Mouse (Mus musculus): ENCODE measurements around the gene C330007P06Rik. TPM values are rescaled to one million over a fixed set of nuclear protein-coding genes. Genes with fewer than 3 reads are reported as not detected.

C330007P06Rik gene
- polyA plus RNA-seq, 1 experiment from 2014 or later = 26.5 TPM

Other genes with a start within 250 kb of the C330007P06Rik start
- 0.94 and 2.0 TPM in 2 replicates for gene Akap17b, start 228.7 kb downstream of the C330007P06Rik start, polyA plus RNA-seq (2016; fragmentation: Nextera tagmentation; extraction: Ambion mirVana)
- gene Slc25a43, start 130.5 kb downstream of the C330007P06Rik start, polyA plus RNA-seq (2016; fragmentation: Nextera tagmentation; extraction: Ambion mirVana) = 2.2 and 3.1 TPM in 2 replicates
- 1,068 and 1,241 TPM in 2 replicates for gene Slc25a5, start 78.5 kb downstream of the C330007P06Rik start, polyA plus RNA-seq (2016; fragmentation: Nextera tagmentation; extraction: Ambion mirVana)
- gene Ube2a, start 211 bp downstream of the C330007P06Rik start, polyA plus RNA-seq (2016; fragmentation: Nextera tagmentation; extraction: Ambion mirVana) = 122 and 126 TPM in 2 replicates
- gene Nkrf, start 28.8 kb upstream of the C330007P06Rik start, polyA plus RNA-seq (2016; fragmentation: Nextera tagmentation; extraction: Ambion mirVana) = 1.2 and 1.9 TPM in 2 replicates
- 14.9 and 19.0 TPM in 2 replicates for gene Sept6, start 117.7 kb upstream of the C330007P06Rik start, polyA plus RNA-seq (2016; fragmentation: Nextera tagmentation; extraction: Ambion mirVana)
- gene Sowahd, start 174.7 kb upstream of the C330007P06Rik start, polyA plus RNA-seq (2016; fragmentation: Nextera tagmentation; extraction: Ambion mirVana) = 1.8 and 2.3 TPM in 2 replicates
- 364 and 381 TPM in 2 replicates for gene Rpl39, start 211.3 kb upstream of the C330007P06Rik start, polyA plus RNA-seq (2016; fragmentation: Nextera tagmentation; extraction: Ambion mirVana)
- 11.2 and 15.3 TPM in 2 replicates for gene Upf3b, start 236.2 kb upstream of the C330007P06Rik start, polyA plus RNA-seq (2016; fragmentation: Nextera tagmentation; extraction: Ambion mirVana)